Mouse (Mus musculus): ENCODE results near the gene Ldhal6b. TPM values are rescaled to one million over a fixed set of nuclear protein-coding genes. Genes with fewer than 3 reads are reported as not detected.

Gene Ldhal6b
- polyA plus RNA-seq, 1 experiment from 2014 or later = not detected

- Histone ChIP-seq H3K27ac (no peak overlapping the region), H3K36me3 (peaks cover 1% of the 10 kb centered on the region; the same call in 1 of the 2 replicates), H3K27me3 (replicated peaks) (no peaks in the 10 kb centered on the region), H3K4me1 (no peaks in the 10 kb centered on the region), H3K4me3 (no peak overlapping the region), H3K9ac (no peak overlapping the region), H3K4me2 (replicated peaks) (no peak overlapping the region), H3K9me3 (no peaks in the 10 kb centered on the region)
- no peak for ATAC-seq (ENCODE audit: low FRiP score, low read depth)
- 54% methylated on average over 3 of the region's 3 CpGs for WGBS
Measured at GRCm38 (mm10) chr17:5425204-5425603, 6.6 kb upstream of the Ldhal6b start.

GRCm38 (mm10) chr17:5424156-5424555, 5.6 kb upstream of the Ldhal6b start:
- no peak for ATAC-seq (ENCODE audit: low FRiP score, low read depth)
- no peak overlapping the region for H3K4me2 ChIP-seq (replicated peaks)
- peaks cover 9% of the 10 kb centered on the region for H3K36me3 ChIP-seq
- H3K4me3 ChIP-seq = no peak overlapping the region
- H3K27me3 ChIP-seq (replicated peaks) = no peaks in the 10 kb centered on the region
- 86% methylated on average over 8 of the region's 8 CpGs for WGBS
- H3K9me3 ChIP-seq = no peaks in the 10 kb centered on the region
- no peak overlapping the region for H3K9ac ChIP-seq
- H3K27ac ChIP-seq = no peak overlapping the region
- H3K4me1 ChIP-seq = no peaks in the 10 kb centered on the region

DNA sequence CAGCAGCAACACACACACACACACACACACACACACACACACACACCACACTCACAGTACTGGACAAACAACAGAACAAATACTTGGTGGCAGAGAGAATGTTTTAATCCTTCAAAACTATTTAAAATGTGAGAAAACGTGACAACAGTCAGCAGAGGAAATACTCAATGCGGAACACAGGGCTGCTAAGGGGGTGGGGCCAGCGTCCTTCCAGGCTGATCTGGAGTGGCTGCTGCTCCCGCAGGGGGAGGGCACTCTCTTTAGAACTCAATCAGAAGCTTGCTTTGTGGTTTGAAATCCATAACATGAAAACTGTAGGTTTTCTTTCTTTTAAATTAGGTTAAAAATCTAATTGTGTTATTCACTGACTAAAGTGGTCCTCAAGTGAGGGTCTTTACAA, 3.3 kb upstream of the Ldhal6b start:
- no peak for ATAC-seq (ENCODE audit: low FRiP score, low read depth)
- WGBS = 56% methylated on average over 4 of the region's 4 CpGs

GRCm38 (mm10) chr17:5419771-5420518, 1.4 kb upstream of the Ldhal6b start:
- WGBS = 68% methylated on average over 6 of the region's 6 CpGs
- ATAC-seq (ENCODE audit: low FRiP score, low read depth) = no peak
- Histone ChIP-seq H3K27me3 (replicated peaks) (no peaks in the 10 kb centered on the region), H3K4me2 (replicated peaks) (no peak overlapping the region), H3K27ac (no peak overlapping the region), H3K4me3 (no peak overlapping the region), H3K4me1 (no peaks in the 10 kb centered on the region), H3K9ac (no peak overlapping the region), H3K9me3 (no peaks in the 10 kb centered on the region), H3K36me3 (peaks cover 22% of the 10 kb centered on the region)

More for the DNA sequence above, 3.3 kb upstream of the Ldhal6b start:
- Histone ChIP-seq H3K4me1 (no peaks in the 10 kb centered on the region), H3K4me3 (no peak overlapping the region), H3K27me3 (replicated peaks) (no peaks in the 10 kb centered on the region), H3K4me2 (replicated peaks) (no peak overlapping the region), H3K9me3 (no peaks in the 10 kb centered on the region), H3K36me3 (peaks cover 19% of the 10 kb centered on the region), H3K27ac (no peak overlapping the region), H3K9ac (no peak overlapping the region)

- no peak overlapping the region for H3K4me3 ChIP-seq
- 84% methylated on average over 9 of the region's 9 CpGs for WGBS
- H3K9ac ChIP-seq = no peak overlapping the region
- H3K36me3 ChIP-seq = peaks cover 22% of the 10 kb centered on the region
- H3K4me1 ChIP-seq = peaks cover 1% of the 10 kb centered on the region; the same call in 1 of the 2 replicates
- no peak overlapping the region for H3K4me2 ChIP-seq (replicated peaks)
- ATAC-seq (ENCODE audit: low FRiP score, low read depth) = no peak
- H3K27me3 ChIP-seq (replicated peaks) = no peaks in the 10 kb centered on the region
- H3K9me3 ChIP-seq = no peaks in the 10 kb centered on the region
- H3K27ac ChIP-seq = no peak overlapping the region
Measured at GRCm38 (mm10) chr17:5419056-5419455, 489 bp upstream of the Ldhal6b start.

- peaks cover 22% of the 10 kb centered on the region for H3K36me3 ChIP-seq
- no peak overlapping the region for H3K9ac ChIP-seq
- no peak overlapping the region for H3K27ac ChIP-seq
- no peaks in the 10 kb centered on the region for H3K9me3 ChIP-seq
- ATAC-seq (ENCODE audit: low FRiP score, low read depth) = no peak
- H3K4me3 ChIP-seq = no peak overlapping the region
- H3K4me2 ChIP-seq (replicated peaks) = no peak overlapping the region
- WGBS = 86% methylated on average over 3 of the region's 3 CpGs
- H3K4me1 ChIP-seq = peaks cover 4% of the 10 kb centered on the region; the same call in 1 of the 2 replicates
- H3K27me3 ChIP-seq (replicated peaks) = no peaks in the 10 kb centered on the region
Measured at GRCm38 (mm10) chr17:5416518-5416917, 2.0 kb downstream of the Ldhal6b start.

GRCm38 (mm10) chr17:5414041-5414440, 4.5 kb downstream of the Ldhal6b start:
- peaks cover 4% of the 10 kb centered on the region; the same call in 1 of the 2 replicates for H3K4me1 ChIP-seq
- no peak overlapping the region for H3K9ac ChIP-seq
- H3K36me3 ChIP-seq = peaks cover 16% of the 10 kb centered on the region; the same call in 1 of the 2 replicates
- ATAC-seq (ENCODE audit: low FRiP score, low read depth) = no peak
- H3K9me3 ChIP-seq = no peaks in the 10 kb centered on the region
- H3K27me3 ChIP-seq (replicated peaks) = no peaks in the 10 kb centered on the region
- H3K27ac ChIP-seq = no peak overlapping the region
- H3K4me2 ChIP-seq (replicated peaks) = no peak overlapping the region
- H3K4me3 ChIP-seq = no peak overlapping the region
- 89% methylated on average over 3 of the region's 3 CpGs for WGBS

- Histone ChIP-seq H3K9me3 (no peaks in the 10 kb centered on the region), H3K27me3 (replicated peaks) (no peaks in the 10 kb centered on the region), H3K4me2 (replicated peaks) (no peak overlapping the region), H3K4me3 (no peak overlapping the region), H3K4me1 (peaks cover 4% of the 10 kb centered on the region; the same call in 1 of the 2 replicates), H3K9ac (no peak overlapping the region), H3K36me3 (peaks cover 12% of the 10 kb centered on the region; the same call in 1 of the 2 replicates), H3K27ac (no peak overlapping the region)
- 84% methylated on average over 13 of the region's 13 CpGs for WGBS
- ATAC-seq (ENCODE audit: low FRiP score, low read depth) = no peak
Measured at GRCm38 (mm10) chr17:5413350-5413749, 5.2 kb downstream of the Ldhal6b start.

GRCm38 (mm10) chr17:5412740-5413139, 5.8 kb downstream of the Ldhal6b start:
- Histone ChIP-seq H3K9ac (no peak overlapping the region), H3K4me1 (peaks cover 4% of the 10 kb centered on the region; the same call in 1 of the 2 replicates), H3K27me3 (replicated peaks) (no peaks in the 10 kb centered on the region), H3K4me2 (replicated peaks) (no peak overlapping the region), H3K27ac (no peak overlapping the region), H3K36me3 (peaks cover 5% of the 10 kb centered on the region; the same call in 1 of the 2 replicates), H3K4me3 (no peak overlapping the region), H3K9me3 (no peaks in the 10 kb centered on the region)
- ATAC-seq (ENCODE audit: low FRiP score, low read depth) = no peak
- WGBS = 92% methylated on average over 7 of the region's 7 CpGs

DNA sequence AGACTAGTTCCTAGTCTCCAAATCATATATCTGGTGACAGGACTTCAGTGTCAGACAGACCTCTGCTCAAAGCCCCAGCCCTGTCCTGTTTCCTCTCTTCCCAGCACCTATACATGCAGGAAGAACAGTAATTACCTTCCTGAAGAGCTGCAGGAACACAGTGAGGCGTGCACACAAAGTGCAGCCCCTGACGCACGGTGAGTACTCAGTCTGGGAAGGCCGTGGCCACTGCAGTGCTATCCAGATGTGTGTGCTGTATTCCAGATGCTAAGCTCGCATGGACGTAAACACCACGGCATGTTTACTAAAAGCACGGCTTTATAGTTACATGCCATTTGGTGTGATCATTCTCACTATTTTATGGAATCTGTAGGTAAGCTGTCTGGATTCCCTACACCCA, 6.3 kb downstream of the Ldhal6b start:
- 95% methylated on average over 8 of the region's 8 CpGs for WGBS
- no peak overlapping the region for H3K27ac ChIP-seq
- no peaks in the 10 kb centered on the region for H3K9me3 ChIP-seq
- H3K36me3 ChIP-seq = 0 out of 2 replicates have a peak, but pooled peaks cover 5% of the 10 kb centered on the region
- no peak overlapping the region for H3K4me3 ChIP-seq
- no peak overlapping the region for H3K9ac ChIP-seq
- H3K4me1 ChIP-seq = peaks cover 4% of the 10 kb centered on the region; the same call in 1 of the 2 replicates
- H3K4me2 ChIP-seq (replicated peaks) = no peak overlapping the region
- ATAC-seq (ENCODE audit: low FRiP score, low read depth) = no peak
- no peaks in the 10 kb centered on the region for H3K27me3 ChIP-seq (replicated peaks)

- H3K27ac ChIP-seq = no peak overlapping the region
- 0 out of 2 replicates have a peak, but pooled peaks cover 5% of the 10 kb centered on the region for H3K36me3 ChIP-seq
- no peak overlapping the region for H3K4me3 ChIP-seq
- H3K9me3 ChIP-seq = no peaks in the 10 kb centered on the region
- H3K4me1 ChIP-seq = peaks cover 4% of the 10 kb centered on the region; the same call in 1 of the 2 replicates
- no peak overlapping the region for H3K4me2 ChIP-seq (replicated peaks)
- H3K27me3 ChIP-seq (replicated peaks) = no peaks in the 10 kb centered on the region
- ATAC-seq (ENCODE audit: low FRiP score, low read depth) = no peak
- no peak overlapping the region for H3K9ac ChIP-seq
- WGBS = 95% methylated on average over 17 of the region's 17 CpGs
Measured at GRCm38 (mm10) chr17:5411205-5411604, 7.4 kb downstream of the Ldhal6b start.

GRCm38 (mm10) chr17:5410336-5410735, 8.2 kb downstream of the Ldhal6b start:
- Histone ChIP-seq H3K4me2 (replicated peaks) (no peak overlapping the region), H3K9me3 (no peaks in the 10 kb centered on the region), H3K27me3 (replicated peaks) (no peaks in the 10 kb centered on the region; the same call in 1 of the 2 replicates), H3K4me1 (peaks cover 4% of the 10 kb centered on the region; the same call in 1 of the 2 replicates), H3K9ac (no peak overlapping the region), H3K4me3 (no peak overlapping the region), H3K27ac (no peak overlapping the region), H3K36me3 (0 out of 2 replicates have a peak, but pooled peaks cover 5% of the 10 kb centered on the region)
- WGBS = 87% methylated on average over 4 of the region's 4 CpGs
- ATAC-seq (ENCODE audit: low FRiP score, low read depth) = no peak
